Mouse (Mus musculus): Measurements from ENCODE around the gene Sco2. TPM values are rescaled to one million over a fixed set of nuclear protein-coding genes. Genes with fewer than 3 reads are reported as not detected.

Gene Sco2
- total and polyA plus RNA-seq, 3 experiments, result 34.6 to 58.9 TPM; not detected in 1

- peaks cover 0 to 4% of the 10 kb centered on the region in 2 experiments; a peak in 1 of 4 replicates for H3K4me1 ChIP-seq (ENCODE audit: control insufficient read depth in 1 of 2, insufficient read depth in 2 of 2, low read length in 2 of 2)
- no peaks in the 10 kb centered on the region for H3K9me3 ChIP-seq (replicated peaks; ENCODE audit: insufficient read depth, low read length)
- H3K36me3 ChIP-seq (ENCODE audit: control insufficient read depth in 1 of 2, insufficient read depth in 2 of 2, low read length in 2 of 2), result no peaks in the 10 kb centered on the region
- no peak for DNase-seq (ENCODE audit: low read depth, low spot score)
- no peak overlapping the region for H3K4me3 ChIP-seq (ENCODE audit: control insufficient read depth in 1 of 2, insufficient read depth in 1 of 2, low read depth in 2 of 2, low read length in 2 of 2)
- H3K9ac ChIP-seq (ENCODE audit: control insufficient read depth, low read depth, low read length, poor library complexity, severe bottlenecking), result no peak overlapping the region
- no peaks in the 10 kb centered on the region for H3K27me3 ChIP-seq (ENCODE audit: control insufficient read depth in 1 of 2, insufficient read depth in 2 of 2, low read length in 2 of 2)
- TF ChIP-seq MEF2A (IDR thresholded peaks at IDR 0.05; ENCODE audit: extremely low read depth, insufficient replicate concordance, low read depth, low read length, poor library complexity, severe bottlenecking), result no peak
- H3K79me2 ChIP-seq (ENCODE audit: control insufficient read depth, insufficient read depth, low read length, poor library complexity), result peaks cover 18% of the 10 kb centered on the region
- no peak overlapping the region for H3K27ac ChIP-seq (ENCODE audit: control insufficient read depth, low read depth, low read length)
Measured at GRCm38 (mm10) chr15:89351302-89351701, 22.3 kb downstream of the Sco2 start.

- H3K9ac ChIP-seq (ENCODE audit: control insufficient read depth, low read depth, low read length, poor library complexity, severe bottlenecking), result no peak overlapping the region
- TF ChIP-seq ZMIZ1 (IDR thresholded peaks at IDR 0.05; ENCODE audit: low read depth, low read length) (no peak), MAFK (IDR thresholded peaks at IDR 0.05; ENCODE audit: borderline replicate concordance, low read depth, low read length) (no peak), MYC (IDR thresholded peaks at IDR 0.05; ENCODE audit: low read depth, low read length) (no peak), NRF1 (IDR thresholded peaks at IDR 0.05; ENCODE audit: insufficient read depth, low read depth, low read length, poor library complexity, severe bottlenecking) (no peak), GABPA (IDR thresholded peaks at IDR 0.05; ENCODE audit: low read depth, low read length) (no peak), HCFC1 (IDR thresholded peaks at IDR 0.05; ENCODE audit: low read depth, low read length) (no peak), USF1 (IDR thresholded peaks at IDR 0.05; ENCODE audit: low read depth, low read length) (no peak), ZC3H11A (IDR thresholded peaks at IDR 0.05; ENCODE audit: low read depth, low read length) (no peak), SMC3 (IDR thresholded peaks at IDR 0.05; ENCODE audit: low read depth, low read length) (no peak), E2F4 (IDR thresholded peaks at IDR 0.05; ENCODE audit: borderline replicate concordance, low read depth, low read length) (no peak), POLR2AphosphoS5 (IDR thresholded peaks at IDR 0.05; ENCODE audit: borderline replicate concordance, low read depth, low read length) (no peak), CHD2 (IDR thresholded peaks at IDR 0.05; ENCODE audit: low read length) (no peak), JUND (IDR thresholded peaks at IDR 0.05; ENCODE audit: low read depth, low read length) (no peak)
- H3K27ac ChIP-seq (ENCODE audit: control insufficient read depth, low read depth, low read length), result no peak overlapping the region
- no peaks in the 10 kb centered on the region for H3K36me3 ChIP-seq (ENCODE audit: control insufficient read depth in 1 of 2, insufficient read depth in 2 of 2, low read length in 2 of 2)
- H3K4me3 ChIP-seq (ENCODE audit: control insufficient read depth in 1 of 2, insufficient read depth in 1 of 2, low read depth in 2 of 2, low read length in 2 of 2), result no peak overlapping the region
- DNase-seq (ENCODE audit: low read depth, low spot score), result no peak
- no peaks in the 10 kb centered on the region for H3K9me3 ChIP-seq (replicated peaks; ENCODE audit: insufficient read depth, low read length)
- H3K79me2 ChIP-seq (ENCODE audit: control insufficient read depth, insufficient read depth, low read length, poor library complexity), result peaks cover 11% of the 10 kb centered on the region
- peaks cover 0 to 4% of the 10 kb centered on the region in 2 experiments; a peak in 1 of 4 replicates for H3K4me1 ChIP-seq (ENCODE audit: control insufficient read depth in 1 of 2, insufficient read depth in 2 of 2, low read length in 2 of 2)
- no peaks in the 10 kb centered on the region for H3K27me3 ChIP-seq (ENCODE audit: control insufficient read depth in 1 of 2, insufficient read depth in 2 of 2, low read length in 2 of 2)
Measured at GRCm38 (mm10) chr15:89350447-89350846, 23.2 kb downstream of the Sco2 start.

GRCm38 (mm10) chr15:89343325-89343724 is 30.3 kb downstream of the Sco2 start:
- Histone ChIP-seq H3K4me1 (ENCODE audit: control insufficient read depth in 1 of 2, insufficient read depth in 2 of 2, low read length in 2 of 2) (peaks cover 5% of the 10 kb centered on the region in 2 experiments), H3K27me3 (ENCODE audit: control insufficient read depth in 1 of 2, insufficient read depth in 2 of 2, low read length in 2 of 2) (no peaks in the 10 kb centered on the region), H3K36me3 (ENCODE audit: control insufficient read depth in 1 of 2, insufficient read depth in 2 of 2, low read length in 2 of 2) (no peaks in the 10 kb centered on the region), H3K9me3 (replicated peaks; ENCODE audit: insufficient read depth, low read length) (no peaks in the 10 kb centered on the region), H3K4me3 (ENCODE audit: control insufficient read depth in 1 of 2, insufficient read depth in 1 of 2, low read depth in 2 of 2, low read length in 2 of 2) (no peak overlapping the region), H3K27ac (ENCODE audit: control insufficient read depth, low read depth, low read length) (no peak overlapping the region), H3K9ac (ENCODE audit: control insufficient read depth, low read depth, low read length, poor library complexity, severe bottlenecking) (no peak overlapping the region), H3K79me2 (ENCODE audit: control insufficient read depth, insufficient read depth, low read length, poor library complexity) (no peaks in the 10 kb centered on the region)
- no peak for DNase-seq (ENCODE audit: low read depth, low spot score)
- TF ChIP-seq POLR2A (IDR thresholded peaks at IDR 0.05; ENCODE audit: control insufficient read depth in 1 of 2, insufficient read depth in 1 of 2, low read depth in 1 of 2, low read length in 2 of 2, poor library complexity in 1 of 2), result no peak
- no peak for TF ChIP-seq POLR2AphosphoS5 (IDR thresholded peaks at IDR 0.05; ENCODE audit: borderline replicate concordance, low read depth, low read length)
- TF ChIP-seq CHD2 (IDR thresholded peaks at IDR 0.05; ENCODE audit: low read length), result no peak
- TF ChIP-seq ZMIZ1 (IDR thresholded peaks at IDR 0.05; ENCODE audit: low read depth, low read length), result no peak
- TF ChIP-seq E2F4 (IDR thresholded peaks at IDR 0.05; ENCODE audit: borderline replicate concordance, low read depth, low read length), result no peak
- no peak for TF ChIP-seq MEF2A (IDR thresholded peaks at IDR 0.05; ENCODE audit: extremely low read depth, insufficient replicate concordance, low read depth, low read length, poor library complexity, severe bottlenecking)
- peak; percentile 31 for TF ChIP-seq SMC3 (IDR thresholded peaks at IDR 0.05; ENCODE audit: low read depth, low read length)
- TF ChIP-seq GABPA (IDR thresholded peaks at IDR 0.05; ENCODE audit: low read depth, low read length), result no peak
- no peak for TF ChIP-seq TAL1 (IDR thresholded peaks at IDR 0.05; ENCODE audit: low read length)
- peak in 2 of 3 experiments; percentile 23 to 51; a peak in 4 of 6 replicates for TF ChIP-seq CTCF (IDR thresholded peaks at IDR 0.05 in 2 of 3, conservative IDR thresholded peaks at IDR 0.05 in 1 of 3; ENCODE audit: control insufficient read depth in 1 of 3, insufficient read depth in 1 of 3, low read depth in 2 of 3, low read length in 3 of 3, poor library complexity in 1 of 3, severe bottlenecking in 1 of 3)
- no peak for TF ChIP-seq USF2 (IDR thresholded peaks at IDR 0.05; ENCODE audit: borderline replicate concordance in 1 of 2, insufficient read depth in 1 of 2, low read depth in 1 of 2, low read length in 2 of 2)
- no peak for TF ChIP-seq RCOR1 (IDR thresholded peaks at IDR 0.05; ENCODE audit: low read depth, low read length)
- TF ChIP-seq MYC (IDR thresholded peaks at IDR 0.05; ENCODE audit: low read depth, low read length), result no peak
- no peak for TF ChIP-seq CHD1 (IDR thresholded peaks at IDR 0.05; ENCODE audit: low read depth, low read length)
- 0 out of 2 replicates have a peak, but pooled peaks have one; percentile 25 for TF ChIP-seq ZC3H11A (IDR thresholded peaks at IDR 0.05; ENCODE audit: low read depth, low read length)
- no peak for TF ChIP-seq HCFC1 (IDR thresholded peaks at IDR 0.05; ENCODE audit: low read depth, low read length)
- no peak for TF ChIP-seq POLR2AphosphoS2 (IDR thresholded peaks at IDR 0.05; ENCODE audit: low read length)
- TF ChIP-seq RAD21 (IDR thresholded peaks at IDR 0.05; ENCODE audit: low read depth, low read length), result peak; percentile 36
- no peak for TF ChIP-seq ZKSCAN1 (IDR thresholded peaks at IDR 0.05; ENCODE audit: low read depth, low read length)
